Mouse (Mus musculus) heart, embryonic 15.5 days (tissue): ENCODE measurements around the gene Rpp25l. TPM values are rescaled to one million over a fixed set of nuclear protein-coding genes. Genes with fewer than 3 reads are reported as not detected.
"Not testable (repeated sequence)": the region's sequence is repeated elsewhere in the genome, so short reads cannot be mapped to it uniquely, and the experiment has no call there.

Source experiments
- ATAC-seq: fragments of 200-750 bp; cut with Nextera tagmentation; replicated peaks from 2 replicates; pipeline ENCODE4 v1.8.0; 2017; ENCODE audit warnings: low read depth, moderate TSS enrichment; ENCODE audit not compliant: insufficient number of reproducible peaks, insufficient read depth, low FRiP score
- H3K27ac ChIP-seq: fragments of 300-500 bp; sonication (generic); 2 replicates; pipeline ENCODE4 v1.5.1; 2015; ENCODE audit warnings: mild to moderate bottlenecking, inconsistent platforms
- H3K27me3 ChIP-seq: fragments of 300-500 bp; sonication (generic); 2 replicates; pipeline ENCODE4 v1.6.1; 2015; ENCODE audit warnings: inconsistent platforms
- H3K36me3 ChIP-seq: fragments of 300-500 bp; sonication (generic); 2 replicates; pipeline ENCODE4 v1.6.1; 2015; ENCODE audit warnings: mild to moderate bottlenecking, inconsistent platforms
- H3K4me1 ChIP-seq: fragments of 300-500 bp; sonication (generic); replicated peaks from 2 replicates; pipeline ENCODE4 v1.6.1; 2015; ENCODE audit warnings: inconsistent platforms
- H3K4me2 ChIP-seq: fragments of 300-500 bp; sonication (generic); 2 replicates; pipeline ENCODE4 v1.6.1; 2015; ENCODE audit warnings: inconsistent platforms, mild to moderate bottlenecking, moderate library complexity
- H3K4me3 ChIP-seq: fragments of 300-500 bp; sonication (generic); 2 replicates; pipeline ENCODE4 v1.5.1; 2015; ENCODE audit warnings: mild to moderate bottlenecking, inconsistent platforms
- H3K9ac ChIP-seq: fragments of 300-500 bp; sonication (generic); 2 replicates; pipeline ENCODE4 v1.6.1; 2015; ENCODE audit warnings: mild to moderate bottlenecking, inconsistent platforms
- H3K9me3 ChIP-seq: fragments of 300-500 bp; sonication (generic); replicated peaks from 2 replicates; pipeline ENCODE4 v1.6.1; 2016; ENCODE audit warnings: inconsistent platforms
- WGBS: fragments of 180-500 bp; shearing (Covaris S2); methylation state at CpG from one replicate; pipeline ENCODE4 v1.1.7; 2015; ENCODE audit warnings: mixed read lengths; 5-methylcytosine and 5-hydroxymethylcytosine counted together
- polyA plus RNA-seq: library from polyadenylated mRNA; unstranded; fragments of >200 nt; fragmentation: Nextera tagmentation; extraction: Ambion mirVana; gene quantifications from 2 replicates; pipeline ENCODE4 v1.2.1, GENCODE M21; 2015

Rpp25l gene
- polyA plus RNA-seq, 1 experiment from 2014 or later = 42.7 TPM

DNA sequence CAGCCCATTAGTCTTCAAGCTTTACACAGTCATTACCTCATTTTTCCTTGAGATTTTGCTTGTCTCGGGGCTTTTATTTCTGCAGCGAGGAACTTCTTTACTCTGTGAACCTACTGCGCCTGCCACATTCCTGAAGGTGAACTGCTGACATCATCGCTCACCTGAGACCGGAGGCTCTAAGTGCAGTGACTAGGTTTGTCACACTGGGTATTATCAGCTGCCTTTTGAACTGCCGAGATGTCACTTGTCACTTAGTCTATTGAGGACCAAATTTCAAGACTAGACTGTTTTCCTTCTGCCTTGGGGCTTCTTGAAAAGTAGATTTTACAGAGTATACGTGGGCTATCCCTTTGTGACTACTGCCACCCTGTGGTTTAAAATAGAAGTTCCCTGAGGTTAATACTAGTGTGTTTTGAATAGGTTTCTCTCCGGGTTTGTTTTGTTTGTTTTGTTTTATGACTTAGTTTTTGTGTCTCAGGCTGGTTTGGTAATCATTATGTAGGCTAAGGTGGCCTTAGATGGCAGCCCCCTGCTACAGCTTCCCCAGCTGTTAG, 5.1 kb downstream of the Rpp25l start:
- H3K9ac ChIP-seq = no peak overlapping the region
- no peak overlapping the region for H3K27ac ChIP-seq
- ATAC-seq = no peak
- H3K4me1 ChIP-seq = peaks cover 29% of the 10 kb centered on the region
- peaks cover 29% of the 10 kb centered on the region for H3K27me3 ChIP-seq
- no peak overlapping the region for H3K4me3 ChIP-seq
- H3K9me3 ChIP-seq = no peaks in the 10 kb centered on the region
- H3K4me2 ChIP-seq = no peak overlapping the region
- peaks cover 6% of the 10 kb centered on the region; the same call in 1 of the 2 replicates for H3K36me3 ChIP-seq
- 38% methylated on average over 8 of the region's 8 CpGs for WGBS

DNA sequence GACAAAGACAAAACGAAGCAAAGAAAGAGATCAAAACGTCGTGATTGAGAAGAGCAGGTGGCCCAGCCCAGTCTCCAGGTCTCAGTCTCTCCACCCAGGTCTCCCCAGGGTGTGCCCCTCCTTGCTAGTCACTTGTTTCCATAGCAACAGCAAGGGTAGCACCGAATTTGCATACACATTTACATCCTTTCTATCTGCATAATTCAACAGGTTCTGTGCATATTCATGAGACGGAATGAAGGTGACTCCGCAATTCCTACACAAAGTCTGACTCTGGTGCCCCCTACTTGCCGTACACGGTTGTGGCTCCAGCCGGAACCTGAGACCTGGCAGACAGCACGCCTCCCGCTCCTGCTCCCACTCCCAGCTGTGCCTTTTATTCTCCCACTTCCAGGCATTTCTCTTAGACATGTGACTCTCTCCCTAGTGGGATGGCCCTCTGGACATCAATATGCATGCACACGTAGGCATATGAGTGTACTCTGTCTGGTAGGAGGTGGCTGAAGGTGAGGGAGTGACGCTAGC, 6.3 kb downstream of the Rpp25l start:
- ATAC-seq = peak; percentile 53
- 3% methylated on average over 13 of the region's 13 CpGs for WGBS

DNA sequence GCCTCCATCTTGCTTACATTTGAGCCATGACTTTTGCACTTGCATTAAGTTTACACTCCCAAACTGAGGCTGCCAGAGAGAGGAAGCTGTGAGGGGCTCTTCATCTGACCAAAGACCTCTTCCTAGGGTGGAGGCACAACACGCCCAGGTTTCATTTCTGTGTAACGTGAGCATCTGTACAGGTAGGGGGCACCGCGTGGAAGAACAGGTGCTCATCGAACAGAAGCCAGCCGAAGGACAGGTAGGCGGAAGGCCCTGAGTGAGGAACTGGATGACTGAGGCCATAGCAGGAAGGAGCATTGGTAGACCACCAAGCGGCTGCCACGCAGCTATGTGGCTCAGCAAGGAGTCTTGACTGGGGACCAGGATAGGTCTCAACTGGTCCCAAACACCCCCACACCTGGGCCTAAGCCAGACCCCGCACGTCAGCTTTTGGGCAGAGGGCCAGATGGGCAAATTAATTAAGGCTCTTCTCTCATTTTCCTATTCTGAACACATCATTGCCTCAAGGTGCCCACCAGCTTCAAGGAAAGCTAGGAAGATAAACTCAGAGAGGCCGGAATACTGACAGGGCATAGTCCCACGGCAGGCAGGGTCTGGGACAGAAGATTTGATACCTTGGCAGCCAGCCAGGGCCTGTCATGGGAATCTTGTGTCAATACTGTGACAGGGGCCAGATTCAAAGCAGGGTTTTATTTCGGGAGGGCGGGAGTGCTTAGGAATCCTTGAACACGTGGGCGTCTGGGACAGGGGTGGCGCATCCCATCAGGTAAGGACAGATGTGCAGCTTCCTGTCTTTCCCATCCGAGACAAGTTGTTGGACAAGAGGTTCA, 7.2 kb downstream of the Rpp25l start:
- H3K4me3 ChIP-seq = no peak overlapping the region
- H3K36me3 ChIP-seq = no peaks in the 10 kb centered on the region
- H3K9me3 ChIP-seq = no peaks in the 10 kb centered on the region
- H3K27ac ChIP-seq = no peak overlapping the region
- WGBS = 51% methylated on average over 19 of the region's 19 CpGs
- ATAC-seq = no peak
- peaks cover 29% of the 10 kb centered on the region for H3K27me3 ChIP-seq
- peaks cover 14% of the 10 kb centered on the region for H3K4me1 ChIP-seq
- H3K9ac ChIP-seq = no peak overlapping the region
- 0 out of 2 replicates have a peak overlapping the region, but pooled peaks have one; percentile 15 for H3K4me2 ChIP-seq

More for the DNA sequence above, 6.3 kb downstream of the Rpp25l start:
- Histone ChIP-seq H3K36me3 (peaks cover 5% of the 10 kb centered on the region; the same call in 1 of the 2 replicates), H3K27me3 (peaks cover 29% of the 10 kb centered on the region), H3K4me3 (no peak overlapping the region), H3K4me2 (peak overlapping the region; percentile 15; the same call in 1 of the 2 replicates), H3K9ac (no peak overlapping the region), H3K4me1 (peaks cover 20% of the 10 kb centered on the region), H3K27ac (no peak overlapping the region), H3K9me3 (no peaks in the 10 kb centered on the region)

DNA sequence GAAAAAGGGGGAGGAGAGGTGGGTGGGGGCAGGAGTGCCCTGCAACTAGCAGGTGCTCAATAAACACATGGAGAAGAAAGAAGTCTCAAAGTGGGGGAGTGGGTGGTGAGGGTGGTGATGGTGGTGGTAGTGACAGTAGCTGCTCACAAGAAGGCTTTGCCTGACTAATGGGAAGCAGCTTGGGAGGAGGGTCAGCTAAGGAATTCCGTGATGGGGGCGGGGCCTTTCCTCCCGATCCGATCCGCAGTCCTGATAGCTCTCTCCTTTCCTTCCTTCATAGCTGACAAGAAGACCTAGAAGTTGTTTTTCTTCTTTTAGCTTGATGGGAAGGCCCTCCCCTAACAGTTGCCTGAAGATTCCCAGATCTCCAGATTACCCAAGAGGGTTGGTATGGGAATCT, 8.7 kb downstream of the Rpp25l start:
- Histone ChIP-seq H3K27ac (no peak overlapping the region), H3K36me3 (no peaks in the 10 kb centered on the region), H3K9me3 (no peaks in the 10 kb centered on the region), H3K27me3 (peaks cover 29% of the 10 kb centered on the region), H3K9ac (no peak overlapping the region), H3K4me2 (no peak overlapping the region), H3K4me1 (peaks cover 14% of the 10 kb centered on the region), H3K4me3 (no peak overlapping the region)
- WGBS = 6% methylated on average over 5 of the region's 5 CpGs
- ATAC-seq = no peak

DNA sequence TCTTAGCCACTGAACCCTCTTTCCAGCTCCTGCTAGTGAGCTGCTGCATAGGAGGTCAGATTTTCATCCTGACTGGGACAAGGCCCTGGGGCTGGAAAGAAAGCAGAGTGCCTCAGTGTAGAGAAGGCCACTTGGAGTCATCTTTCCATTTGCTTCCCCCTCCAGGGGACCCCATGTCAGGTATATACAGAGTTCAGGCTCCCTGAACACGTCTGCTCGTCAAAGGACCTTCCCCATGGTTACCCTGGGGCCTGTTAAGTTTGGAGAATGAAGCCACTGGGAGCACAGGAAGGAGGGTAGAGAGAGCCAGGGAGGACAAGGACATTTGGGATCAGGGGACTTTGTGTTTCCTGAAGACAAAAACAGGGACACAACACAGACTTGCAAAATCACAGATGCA, 11.1 kb downstream of the Rpp25l start:
- ATAC-seq, H3K9ac ChIP-seq: not testable (repeated sequence)
- H3K27me3 ChIP-seq = peaks cover 26% of the 10 kb centered on the region

DNA sequence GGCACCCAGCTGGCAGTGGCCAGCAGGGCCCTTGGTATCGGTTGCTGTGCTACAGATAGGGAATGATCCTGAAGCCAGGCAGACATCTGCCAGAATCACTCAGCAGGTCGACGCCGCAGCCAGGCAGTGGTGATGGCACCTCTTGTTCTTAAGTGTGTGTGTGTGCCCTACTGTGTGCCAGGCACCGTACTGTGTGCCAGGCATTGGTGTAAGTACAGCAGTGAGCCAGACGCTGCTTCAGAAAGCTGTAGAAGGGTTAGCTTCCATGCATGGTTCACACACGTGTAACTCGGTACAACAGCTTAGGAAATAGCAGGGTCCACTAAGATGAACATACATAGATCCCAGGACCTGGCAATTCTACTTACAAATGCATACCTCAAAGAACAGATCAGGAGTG, 13.1 kb downstream of the Rpp25l start:
- H3K27me3 ChIP-seq = peaks cover 15% of the 10 kb centered on the region
- not testable (repeated sequence) for ATAC-seq, H3K4me2 ChIP-seq, H3K36me3 ChIP-seq, H3K4me3 ChIP-seq, H3K27ac ChIP-seq, H3K9ac ChIP-seq, H3K9me3 ChIP-seq, H3K4me1 ChIP-seq
- 78% methylated on average over 5 of the region's 8 CpGs for WGBS

More for the DNA sequence above, 11.1 kb downstream of the Rpp25l start:
- H3K4me2 ChIP-seq, H3K27ac ChIP-seq, H3K36me3 ChIP-seq, H3K9me3 ChIP-seq, H3K4me3 ChIP-seq: not testable (repeated sequence)
- peaks cover 13% of the 10 kb centered on the region for H3K4me1 ChIP-seq
- 62% methylated on average over 2 of the region's 2 CpGs for WGBS

DNA sequence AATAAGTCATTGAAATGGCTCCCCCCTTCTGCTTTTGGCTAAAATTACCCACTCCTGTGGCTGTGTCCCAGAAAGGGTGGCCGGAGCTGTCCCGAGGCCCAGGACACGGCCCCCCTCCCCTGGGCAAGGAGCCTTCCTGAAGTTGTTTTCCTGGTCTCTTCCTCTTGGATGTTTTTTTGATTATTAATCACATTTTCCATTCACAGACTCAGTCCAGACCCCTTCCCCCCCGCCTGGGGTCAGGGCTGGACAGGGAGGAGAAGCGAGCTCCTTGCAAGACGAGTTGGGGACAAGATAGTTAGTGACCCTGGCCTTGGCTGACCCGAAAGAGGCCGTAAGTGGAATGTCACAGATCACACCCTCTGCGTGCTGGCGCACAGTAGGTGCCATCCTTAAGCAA, 13.6 kb downstream of the Rpp25l start, which contains the start of gene Il11ra1:
TSS of gene Il11ra1 (plus strand) at position 207 of the 400 bp plus-strand sequence.
- H3K27me3 ChIP-seq = peaks cover 10% of the 10 kb centered on the region
- H3K27ac ChIP-seq, H3K9ac ChIP-seq, H3K9me3 ChIP-seq, H3K4me3 ChIP-seq, ATAC-seq, H3K4me1 ChIP-seq, H3K36me3 ChIP-seq: not testable (repeated sequence)
- 62% methylated on average over 10 of the region's 10 CpGs for WGBS
- H3K4me2 ChIP-seq = peak within 1 kb of the TSS; percentile 29

DNA sequence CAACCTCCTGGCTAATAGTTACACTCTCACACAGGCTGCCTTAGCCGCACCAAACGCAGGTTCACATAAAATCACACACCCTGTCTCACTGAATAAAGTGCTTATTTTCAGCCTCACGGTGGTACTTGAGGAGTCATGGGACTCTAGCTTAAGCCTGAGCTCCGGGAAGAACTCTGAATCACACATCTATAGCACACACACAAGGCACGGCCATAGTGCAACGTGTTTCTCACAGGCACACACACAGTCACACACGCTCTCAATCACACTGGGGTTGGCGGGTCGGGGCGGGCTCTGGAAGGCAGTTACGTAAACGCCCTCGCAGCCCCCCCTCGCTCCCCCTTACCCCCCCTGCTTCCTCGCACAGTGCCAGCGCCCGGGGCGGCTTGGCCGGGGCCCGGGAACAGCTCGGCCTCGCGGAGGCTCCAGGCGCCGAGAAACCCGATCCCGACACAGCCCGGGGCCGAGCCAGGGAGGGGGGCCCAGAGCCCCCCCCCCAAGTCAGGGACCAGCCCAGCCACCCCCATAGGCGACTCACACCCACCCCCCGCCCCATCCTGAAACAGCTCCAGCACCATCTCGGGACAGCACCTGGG, 14.8 kb downstream of the Rpp25l start:
- H3K27ac ChIP-seq, H3K4me1 ChIP-seq, H3K4me3 ChIP-seq, H3K9me3 ChIP-seq, ATAC-seq, H3K27me3 ChIP-seq, H3K36me3 ChIP-seq, H3K9ac ChIP-seq: not testable (repeated sequence)
- 5% methylated on average over 17 of the region's 32 CpGs for WGBS
- H3K4me2 ChIP-seq = peak overlapping the region; percentile 29

DNA sequence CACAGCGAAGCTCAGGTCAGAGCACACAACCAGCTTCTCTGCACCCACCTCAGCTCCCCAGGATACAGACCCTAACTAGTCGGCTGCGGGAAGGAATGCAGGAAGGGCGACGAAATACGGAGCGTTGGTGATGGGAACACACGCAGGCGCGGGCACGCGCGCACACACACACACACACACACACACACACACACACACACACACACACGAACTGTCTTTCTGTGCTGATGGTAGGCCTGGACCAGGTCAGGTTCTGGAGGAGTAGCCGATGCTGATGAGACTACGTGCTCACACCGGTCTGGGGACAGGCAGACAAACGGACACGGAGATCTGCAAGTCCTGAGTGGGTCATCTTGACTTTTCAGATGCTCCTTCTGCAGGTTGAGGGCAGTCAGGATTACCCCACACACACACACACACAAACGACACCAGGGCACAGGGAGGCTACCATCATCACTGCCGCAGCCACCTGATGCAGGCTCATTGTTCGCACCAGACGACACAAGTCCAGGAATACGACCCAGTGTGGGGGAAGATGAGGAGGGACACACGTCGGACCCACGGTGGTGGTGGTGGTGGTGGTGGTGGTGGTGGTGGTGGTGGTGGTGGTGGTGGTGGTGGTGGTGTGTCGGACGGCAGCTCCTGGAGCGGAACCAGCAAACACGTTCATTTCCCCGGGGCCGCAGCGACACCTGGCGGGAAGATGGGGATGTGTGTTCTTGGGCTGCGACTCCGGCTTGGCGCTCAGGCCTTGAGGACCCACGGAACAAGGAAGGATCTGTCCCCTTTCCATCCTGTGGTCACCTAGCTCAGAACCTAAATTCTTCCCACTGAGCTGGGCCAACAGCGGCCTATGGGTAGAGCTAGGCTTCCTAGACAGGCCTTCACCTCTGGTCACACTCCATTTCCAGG, 16.1 kb downstream of the Rpp25l start, which contains the start of gene Cntfr:
TSS of gene Cntfr (minus strand) at position 160 of the 912 bp plus-strand sequence.
- not testable (repeated sequence) for H3K9ac ChIP-seq, H3K27ac ChIP-seq, H3K9me3 ChIP-seq, H3K4me1 ChIP-seq, ATAC-seq, H3K27me3 ChIP-seq, H3K36me3 ChIP-seq
- peak within 1 kb of the TSS; percentile 52 for H3K4me2 ChIP-seq
- H3K4me3 ChIP-seq = peak within 1 kb of the TSS; percentile 21; the same call in 1 of the 2 replicates
- WGBS = 8% methylated on average over 34 of the region's 40 CpGs

DNA sequence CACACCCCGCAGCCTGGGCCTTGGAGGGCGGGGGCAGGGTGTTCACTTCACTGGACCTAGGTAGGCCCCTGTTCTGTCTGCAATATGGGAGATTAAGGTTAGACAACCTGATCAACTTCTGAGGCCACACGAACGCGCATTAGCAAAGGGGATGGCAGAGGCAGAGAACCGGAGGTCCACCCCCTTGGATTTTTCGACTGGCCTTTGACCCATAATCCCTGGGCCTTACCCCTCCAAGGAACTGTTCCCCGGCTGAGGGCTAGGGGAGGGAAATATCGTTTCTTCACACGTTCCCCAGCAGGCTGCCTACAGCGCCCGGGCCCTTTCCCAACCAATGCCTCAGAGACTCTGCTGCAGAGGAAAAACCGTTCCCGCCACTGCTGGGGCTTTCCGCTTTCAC, 16.9 kb downstream of the Rpp25l start:
- H3K4me2 ChIP-seq = peak overlapping the region; percentile 44; the same call in 1 of the 2 replicates
- H3K9me3 ChIP-seq, H3K36me3 ChIP-seq, H3K4me1 ChIP-seq, H3K27me3 ChIP-seq, H3K27ac ChIP-seq, H3K9ac ChIP-seq, ATAC-seq, H3K4me3 ChIP-seq: not testable (repeated sequence)
- WGBS = 11% methylated on average over 12 of the region's 15 CpGs
